7 mouse cellular contexts compared by ENCODE assay signal in the genomic region with DNA sequence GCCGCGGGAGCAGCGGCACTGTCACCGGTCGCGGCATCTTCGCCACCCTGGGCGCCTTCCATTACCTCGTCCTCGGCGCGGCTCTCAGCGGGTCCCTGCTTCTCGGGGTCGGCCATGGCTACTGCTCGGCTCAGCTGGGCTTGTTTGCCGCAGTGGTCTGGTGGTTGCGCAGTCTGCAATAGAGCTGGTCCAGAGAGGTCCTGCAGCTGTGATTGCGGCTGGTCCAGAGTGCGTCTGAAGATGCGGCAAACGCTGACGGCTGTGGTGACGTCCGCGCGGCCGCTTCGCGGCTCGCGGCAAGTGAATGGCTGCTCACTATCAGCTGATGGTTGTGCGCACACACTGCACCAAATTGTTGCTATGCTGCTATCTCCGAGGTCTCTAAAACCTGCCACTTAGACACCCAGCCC. TPM values are rescaled to one million over a fixed set of nuclear protein-coding genes. Genes with fewer than 3 reads are reported as not detected.
A peak's percentile ranks its signal among the peaks of the same experiment; 100 is the strongest.
DNase-seq lines count a peak whose midpoint lies in the region; ATAC-seq lines count a peak whose summit lies in the region.

A gene (minus strand): TSS at position 225 of the 410 bp plus-strand sequence.

- peaks cover 13% of the 10 kb centered on the region for H3K9me3 ChIP-seq in kidney, embryonic 14.5 days (ENCODE audit: control insufficient read depth, low read length)
- H3K9me3 ChIP-seq in limb, embryonic 15.5 days: peaks cover 9% of the 10 kb centered on the region; the same call in 1 of the 2 replicates
- H3K9me3 ChIP-seq in neural tube, embryonic 12.5 days: peaks cover 15% of the 10 kb centered on the region

- peak within 1 kb of the TSS; percentile 33 for H3K4me3 ChIP-seq in kidney, embryonic 14.5 days (ENCODE audit: low read length)
- H3K4me3 ChIP-seq in limb, embryonic 15.5 days: peak within 1 kb of the TSS; percentile 43
- peak within 1 kb of the TSS; percentile 45 for H3K4me3 ChIP-seq in neural tube, embryonic 12.5 days

- no peaks in the 10 kb centered on the region for H3K27me3 ChIP-seq in kidney, embryonic 14.5 days (ENCODE audit: control insufficient read depth, insufficient read depth, low read length)
- H3K27me3 ChIP-seq in limb, embryonic 15.5 days: no peaks in the 10 kb centered on the region
- H3K27me3 ChIP-seq in neural tube, embryonic 12.5 days (replicated peaks): no peaks in the 10 kb centered on the region

- 0 out of 2 replicates have a peak, but pooled peaks cover 2% of the 10 kb centered on the region for H3K4me1 ChIP-seq in kidney, embryonic 14.5 days (ENCODE audit: control insufficient read depth, insufficient read depth, low read length)
- 0 out of 2 replicates have a peak, but pooled peaks cover 6% of the 10 kb centered on the region for H3K4me1 ChIP-seq in limb, embryonic 15.5 days
- H3K4me1 ChIP-seq in neural tube, embryonic 12.5 days: 0 out of 2 replicates have a peak, but pooled peaks cover 2% of the 10 kb centered on the region

- H3K27ac ChIP-seq in kidney, embryonic 14.5 days (ENCODE audit: low read depth, low read length): no peak within 1 kb of the TSS
- H3K27ac ChIP-seq in limb, embryonic 15.5 days: no peak within 1 kb of the TSS
- H3K27ac ChIP-seq in neural tube, embryonic 12.5 days: peak within 1 kb of the TSS; percentile 27; the same call in 1 of the 2 replicates

- WGBS in kidney, embryonic 14.5 days: 47% methylated on average over 34 of the region's 34 CpGs
- WGBS in limb, embryonic 15.5 days: 47% methylated on average over 34 of the region's 34 CpGs
- WGBS in neural tube, embryonic 12.5 days: 53% methylated on average over 34 of the region's 34 CpGs

- ATAC-seq in kidney, embryonic 14.5 days (ENCODE audit: low FRiP score, low TSS enrichment): peak; percentile 57; the same call in 1 of the 2 replicates
- 0 out of 2 replicates have a peak, but pooled peaks have one; percentile 55 for ATAC-seq in limb, embryonic 15.5 days (ENCODE audit: insufficient number of reproducible peaks, low FRiP score, low TSS enrichment, low read depth)
- peak; percentile 84 for ATAC-seq in neural tube, embryonic 12.5 days (ENCODE audit: low FRiP score, low read depth)

- H3K36me3 ChIP-seq in kidney, embryonic 14.5 days (ENCODE audit: control insufficient read depth, insufficient read depth, low read length): no peaks in the 10 kb centered on the region
- H3K36me3 ChIP-seq in limb, embryonic 15.5 days: peaks cover 5% of the 10 kb centered on the region; the same call in 1 of the 2 replicates
- peaks cover 7% of the 10 kb centered on the region for H3K36me3 ChIP-seq in neural tube, embryonic 12.5 days

- H3K9ac ChIP-seq in kidney, embryonic 14.5 days (ENCODE audit: low read depth, low read length): no peak within 1 kb of the TSS
- H3K9ac ChIP-seq in limb, embryonic 15.5 days: no peak within 1 kb of the TSS
- peak within 1 kb of the TSS; percentile 51; the same call in 1 of the 2 replicates for H3K9ac ChIP-seq in neural tube, embryonic 12.5 days

- H3K4me2 ChIP-seq in kidney, embryonic 14.5 days (replicated peaks; ENCODE audit: low read depth, low read length): peak within 1 kb of the TSS; percentile 47
- H3K4me2 ChIP-seq in limb, embryonic 15.5 days: peak within 1 kb of the TSS; percentile 76
- peak within 1 kb of the TSS; percentile 62 for H3K4me2 ChIP-seq in neural tube, embryonic 12.5 days (replicated peaks)

- peak; percentile 26 for DNase-seq in adrenal gland, adult 8-10 months
- DNase-seq in cerebellum, adult 9-10 months: peak; percentile 88
- DNase-seq in frontal cortex, adult 2 months (ENCODE audit: extremely low spot score in 1 of 2, low spot score in 1 of 2): peak; percentile 78 to 79
- no peak for DNase-seq in spleen, adult 18-20 months

RNA-seq across cellular contexts. Expression of the gene that starts here (rescaled TPM):
- 10 to 100 TPM; 27.9 to 53.2 (median 35.6) TPM for total RNA-seq in adrenal gland, adult 8-10 months (2022)
- polyA plus RNA-seq in frontal cortex, adult 2 months (2012; rRNA removed): 326 and 348 TPM in 2 replicates
- polyA plus RNA-seq in kidney, embryonic 14.5 days (2014; fragmentation: Nextera tagmentation; extraction: Ambion mirVana): 0.44 and 1.1 TPM in 2 replicates
- 2.2 and 4.2 TPM in 2 replicates for polyA plus RNA-seq in limb, embryonic 15.5 days (2015; fragmentation: Nextera tagmentation; extraction: Ambion mirVana)
- polyA plus RNA-seq in neural tube, embryonic 12.5 days (2016; fragmentation: Nextera tagmentation; extraction: Ambion mirVana): 67.1 and 72.7 TPM in 2 replicates

Comparison
In these comparisons a context has a peak if more than half of its experiments do, and no peak if none do; other contexts are left out.
1. RNA of the gene that starts here (polyA plus RNA-seq): 326 to 348 TPM in frontal cortex, adult 2 months and 67.1 to 72.7 TPM in neural tube, embryonic 12.5 days; 2.2 to 4.2 TPM in limb, embryonic 15.5 days and 0.44 to 1.1 TPM in kidney, embryonic 14.5 days; every median in the first group is over 10 times any median in the second.
2. DNase-seq: peak in adrenal gland, adult 8-10 months (single experiment), cerebellum, adult 9-10 months (single experiment) and frontal cortex, adult 2 months (2 of 2); none in spleen, adult 18-20 months (0 of 2).
3. Peak in every context shown above with its lines, with median percentiles within 50 percentile points of each other: ATAC-seq, H3K4me2 ChIP-seq and H3K4me3 ChIP-seq.